Mouse (Mus musculus): Measurements from ENCODE around the gene Fis1. TPM values are rescaled to one million over a fixed set of nuclear protein-coding genes. Genes with fewer than 3 reads are reported as not detected.
"Not testable (repeated sequence)": the region's sequence is repeated elsewhere in the genome, so short reads cannot be mapped to it uniquely, and the experiment has no call there.

The Fis1 gene
- total RNA-seq, 1 experiment from 2014 or later, result 200 TPM

GRCm38 (mm10) chr5:136940845-136941560 lies 12.1 kb upstream of the Fis1 start:
- DNase-seq, result no peak

DNA sequence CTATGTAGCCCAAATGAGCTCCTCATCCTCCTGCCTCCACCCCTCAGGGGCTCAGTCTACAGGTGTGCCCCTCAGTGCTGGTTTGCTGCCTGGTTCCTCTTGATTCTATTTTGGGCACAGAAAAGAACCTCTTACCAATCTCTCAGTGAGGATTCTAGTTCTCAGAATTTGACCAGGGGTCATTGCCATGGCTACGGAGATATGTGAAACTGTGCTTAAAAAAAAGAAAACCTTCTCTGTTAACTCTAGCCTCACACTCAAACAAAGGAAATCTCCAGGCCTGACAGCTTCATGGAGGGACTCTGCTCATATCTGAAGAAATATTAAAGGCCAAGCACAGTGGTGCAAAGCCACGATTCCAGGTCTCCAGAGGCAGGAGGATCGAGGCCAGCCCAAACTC lies 10.3 kb upstream of the Fis1 start:
- DNase-seq, result no peak

DNA sequence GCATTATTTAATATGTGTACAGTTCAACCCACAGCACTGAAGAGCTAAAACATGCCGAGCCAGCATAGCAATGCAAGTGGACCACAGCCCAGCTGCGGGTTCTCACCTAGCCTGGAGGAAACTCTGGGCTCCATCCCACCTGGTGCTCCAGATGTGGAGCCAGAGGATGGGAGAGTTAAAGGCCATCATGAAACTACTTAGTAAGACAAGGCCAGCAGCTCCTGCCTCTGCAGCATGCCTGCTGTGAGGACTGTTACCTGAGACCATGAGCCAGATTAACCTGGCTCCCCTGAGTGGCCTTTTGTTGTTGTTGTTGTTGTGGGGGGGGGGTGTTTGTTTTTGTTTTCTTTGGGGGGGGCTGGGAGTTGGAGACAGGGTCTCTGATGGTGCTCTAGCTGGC lies 9.7 kb upstream of the Fis1 start:
- no peak for DNase-seq

GRCm38 (mm10) chr5:136945084-136945483 lies 8.0 kb upstream of the Fis1 start:
- no peak for DNase-seq

- DNase-seq, result no peak
Measured at GRCm38 (mm10) chr5:136947874-136948273, 5.2 kb upstream of the Fis1 start.

- not testable (repeated sequence) for DNase-seq
Measured at GRCm38 (mm10) chr5:136949551-136950336, 3.3 kb upstream of the Fis1 start.

DNA sequence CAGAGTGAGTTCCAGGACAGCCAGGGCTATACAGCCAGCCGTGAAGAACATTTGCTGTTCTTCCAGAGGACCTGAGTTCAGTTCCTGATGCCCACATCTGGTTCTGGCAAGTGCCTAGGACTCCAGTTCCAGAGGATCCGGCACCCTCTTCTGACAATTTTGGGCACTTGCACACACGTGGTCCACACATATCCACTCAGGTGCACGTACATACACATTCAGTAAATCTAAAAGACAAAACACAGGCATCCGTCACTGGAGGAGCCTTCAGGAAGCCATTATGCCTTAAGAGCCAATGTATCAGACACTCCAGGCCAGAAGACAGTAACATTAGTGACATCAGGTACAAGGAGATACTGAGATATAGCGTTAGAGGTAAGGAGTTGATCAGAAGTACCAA lies 2.6 kb upstream of the Fis1 start:
- DNase-seq, result no peak

- DNase-seq, result no peak
Measured at GRCm38 (mm10) chr5:136952153-136952552, 922 bp upstream of the Fis1 start.

- DNase-seq, result peak; percentile 23
Measured at GRCm38 (mm10) chr5:136953440-136953951, 421 bp downstream of the Fis1 start.

DNA sequence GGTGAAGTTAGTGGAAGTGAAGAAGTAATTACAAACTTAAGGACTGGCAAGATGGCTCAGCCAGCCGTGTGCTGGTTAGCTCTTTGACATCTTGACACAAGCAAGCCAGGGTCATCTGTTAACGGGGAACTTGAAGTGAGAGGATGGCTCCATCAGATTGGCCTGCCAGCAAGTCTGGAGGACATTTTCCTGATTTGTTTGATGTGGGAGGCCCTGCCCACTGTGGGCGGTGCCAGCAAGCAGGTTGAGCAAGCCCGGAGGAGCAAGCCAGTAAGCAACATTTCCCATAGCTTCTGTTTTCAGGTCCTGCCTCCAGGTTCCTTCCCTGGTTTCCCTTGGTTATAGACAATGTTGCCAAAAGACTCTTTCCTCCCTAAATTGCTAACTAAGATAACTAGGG lies 2.5 kb downstream of the Fis1 start:
- DNase-seq, result no peak

- DNase-seq, result no peak
Measured at GRCm38 (mm10) chr5:136957250-136957649, 4.2 kb downstream of the Fis1 start.

DNA sequence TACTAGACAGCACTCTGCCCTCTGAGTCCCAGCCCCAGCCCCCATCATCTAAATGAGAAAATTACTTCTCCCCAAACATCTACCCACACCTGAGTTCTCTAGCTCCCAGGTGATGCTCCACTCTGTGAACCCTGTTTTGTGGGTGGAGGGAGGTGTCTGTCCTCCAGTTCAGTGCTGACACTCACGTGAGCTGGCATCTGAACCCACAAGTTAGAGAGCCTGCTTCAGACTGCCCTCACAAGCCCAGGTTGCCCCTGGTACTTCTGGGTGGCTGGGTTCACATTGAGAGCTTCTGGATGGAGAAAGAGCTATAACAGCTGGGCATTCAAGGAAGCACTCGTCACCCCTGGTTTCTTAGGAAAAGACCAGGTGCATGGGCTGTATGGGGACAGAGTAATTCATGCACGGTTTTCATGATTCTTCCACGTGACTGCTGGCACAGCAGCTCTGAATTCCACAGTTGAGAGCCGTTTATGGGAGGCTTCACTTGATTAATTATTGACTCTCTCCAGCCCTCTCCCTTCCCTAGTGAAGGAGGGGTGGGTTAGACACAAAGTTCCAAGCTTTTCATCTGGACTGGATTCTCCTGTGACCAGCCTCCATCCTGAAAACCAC lies 6.0 kb downstream of the Fis1 start:
- no peak for DNase-seq

- DNase-seq, result no peak
Measured at GRCm38 (mm10) chr5:136960053-136960452, 7.0 kb downstream of the Fis1 start.

DNA sequence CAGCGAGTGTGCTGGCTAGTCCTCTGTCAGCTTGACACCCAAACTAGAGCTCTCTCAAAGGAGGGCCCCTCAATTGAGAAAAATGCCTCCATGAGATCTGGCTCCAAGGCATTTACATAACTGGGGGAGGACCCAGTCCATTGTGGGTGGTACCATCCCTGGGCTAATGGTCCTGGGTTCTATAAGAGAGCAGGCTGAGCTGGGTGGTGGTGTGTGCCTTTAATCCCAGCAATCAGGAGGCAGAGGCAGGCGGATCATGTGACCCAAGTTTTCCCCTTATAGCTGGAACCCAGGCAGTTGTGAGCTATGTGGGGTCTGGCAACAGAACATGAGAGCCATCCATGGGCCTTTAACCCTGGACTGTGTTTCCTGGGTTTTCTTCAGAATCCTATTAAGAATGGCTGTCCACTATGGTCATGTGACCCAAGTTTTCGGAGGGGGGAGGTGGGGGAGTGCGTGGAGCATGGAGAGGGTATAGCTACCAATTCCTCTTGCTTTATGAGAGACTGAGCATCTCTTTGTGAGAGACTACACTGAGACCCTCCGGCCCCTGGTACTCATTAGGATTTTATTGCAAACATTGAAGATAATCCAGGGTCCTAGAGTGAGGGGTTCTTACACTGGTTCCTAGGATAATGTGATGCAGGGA lies 8.4 kb downstream of the Fis1 start:
- DNase-seq, result no peak

DNA sequence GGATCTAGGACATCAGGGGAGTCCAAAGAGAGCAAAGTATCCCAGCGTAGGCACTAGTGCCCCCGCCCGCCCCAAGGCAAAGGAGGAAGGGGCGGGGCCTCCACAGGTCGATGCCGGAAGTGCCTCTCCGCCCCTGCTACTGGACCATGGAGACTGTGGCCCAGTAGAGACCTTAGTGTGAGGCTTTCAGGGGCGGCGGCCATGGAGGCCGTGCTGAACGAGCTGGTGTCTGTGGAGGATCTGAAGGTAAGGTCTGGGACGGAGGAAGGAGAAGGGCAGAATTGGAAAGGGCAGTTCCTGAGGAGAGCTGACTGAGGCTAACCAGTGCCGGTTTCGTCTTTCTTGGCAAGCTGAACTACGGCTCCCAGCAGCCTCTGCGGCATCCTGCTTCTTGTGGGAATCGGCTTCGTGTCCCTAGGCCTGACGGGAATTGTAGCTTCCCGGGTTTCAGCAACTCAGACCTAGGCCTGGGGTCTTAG lies 8.9 kb downstream of the Fis1 start:
- DNase-seq, result peak; percentile 86

DNA sequence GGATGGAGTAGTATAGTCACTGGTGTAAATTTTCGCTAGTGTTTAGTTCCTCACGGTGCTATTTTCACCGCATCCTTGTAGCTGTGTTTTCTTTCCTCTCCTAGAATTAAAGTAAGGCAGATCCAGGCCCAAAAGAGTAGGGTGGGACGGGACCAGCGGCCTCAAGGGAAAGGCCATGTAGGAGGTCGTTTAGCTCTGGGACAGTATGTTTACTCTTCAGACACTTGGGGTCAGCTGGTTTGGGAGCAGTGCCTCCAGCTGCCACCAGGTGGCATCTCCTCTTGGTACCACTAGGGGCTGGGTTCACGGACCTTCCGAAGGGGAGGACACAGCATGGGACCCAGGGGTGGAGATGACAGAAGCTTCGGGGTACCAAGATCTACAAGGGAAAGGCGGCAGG lies 9.4 kb downstream of the Fis1 start:
- DNase-seq, result peak; percentile 78

DNA sequence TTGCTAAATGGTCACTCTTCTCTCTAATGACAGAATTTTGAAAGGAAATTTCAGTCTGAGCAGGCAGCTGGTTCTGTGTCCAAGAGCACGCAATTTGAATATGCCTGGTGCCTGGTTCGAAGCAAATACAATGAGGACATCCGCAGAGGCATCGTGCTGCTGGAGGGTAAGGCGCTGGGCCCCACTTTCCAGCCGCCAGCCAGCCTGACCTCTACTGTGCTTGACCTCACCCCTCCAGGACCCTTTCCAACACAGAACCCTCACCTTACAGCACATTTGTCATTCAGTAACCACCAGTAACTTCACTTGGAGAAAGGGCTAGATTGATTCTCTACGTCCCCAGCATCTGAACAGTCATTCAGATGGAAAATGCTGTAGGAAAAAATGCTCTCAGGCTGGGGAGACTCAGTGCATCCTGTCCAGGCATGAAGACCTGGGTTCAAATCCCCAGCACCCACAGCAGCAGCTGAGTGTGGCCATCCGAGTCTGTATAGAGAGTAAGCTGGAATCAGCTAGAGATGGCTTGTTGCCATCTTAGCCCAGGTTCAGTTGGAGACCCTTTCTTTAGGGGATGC lies 10.0 kb downstream of the Fis1 start:
- DNase-seq, result no peak

- no peak for DNase-seq
Measured at GRCm38 (mm10) chr5:136965210-136965609, 12.1 kb downstream of the Fis1 start.

DNA sequence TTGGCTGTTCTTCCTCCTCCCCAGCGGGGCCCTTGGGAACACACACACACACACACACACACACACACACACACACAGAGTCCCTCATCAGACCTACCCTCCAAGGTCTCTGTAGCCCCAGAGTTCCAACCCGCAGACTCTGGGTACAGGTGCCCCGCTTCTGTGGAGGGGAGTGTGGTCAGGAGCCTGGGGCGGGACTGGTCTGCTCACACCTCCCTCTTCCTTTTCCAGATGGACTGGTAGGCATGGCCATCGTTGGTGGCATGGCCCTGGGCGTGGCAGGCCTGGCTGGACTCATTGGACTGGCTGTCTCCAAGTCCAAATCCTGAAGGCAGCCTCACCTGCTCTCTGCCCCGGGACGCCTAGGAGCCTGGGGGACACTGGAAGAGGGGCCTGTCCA lies 12.6 kb downstream of the Fis1 start:
- no peak for DNase-seq

- DNase-seq, result peak; percentile 29
Measured at GRCm38 (mm10) chr5:136966331-136966730, 13.3 kb downstream of the Fis1 start, which contains the start of gene Cldn15. Cldn15 (plus strand) TSS chr5:136966616.

DNA sequence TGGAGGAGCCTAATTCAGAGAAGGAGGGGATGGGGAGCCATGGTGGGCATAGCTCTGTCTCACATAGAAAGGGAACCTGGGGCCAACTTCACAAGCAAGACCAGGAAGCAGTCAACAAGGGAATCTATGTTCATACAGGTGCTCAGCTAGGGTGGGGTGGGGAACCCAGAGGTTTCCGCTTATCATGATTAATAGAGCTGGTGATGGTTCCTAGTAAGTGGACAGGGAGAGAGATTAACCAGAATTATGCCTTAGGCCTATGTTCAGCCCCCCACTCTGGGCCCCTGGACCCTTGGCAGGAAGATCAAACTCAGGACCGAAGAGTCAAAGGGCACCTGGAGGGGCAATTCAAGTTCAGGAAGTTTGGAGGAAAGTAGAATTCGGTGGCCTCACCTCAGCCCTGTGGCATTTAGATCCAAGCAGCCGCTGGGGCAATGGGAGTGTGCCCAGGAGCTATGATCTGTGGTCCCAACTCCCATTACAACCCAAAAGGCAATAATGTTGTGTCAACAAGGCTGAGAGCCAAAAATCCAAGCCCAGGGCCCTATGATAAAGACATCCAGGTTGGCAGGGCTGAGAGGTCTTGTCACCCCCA lies 13.9 kb downstream of the Fis1 start:
- DNase-seq, result no peak

GRCm38 (mm10) chr5:136967592-136967991 lies 14.5 kb downstream of the Fis1 start:
- DNase-seq, result peak; percentile 59
